Mouse (Mus musculus) neutrophil, adult 5-6 weeks (primary cell): ENCODE measurements around the gene Alg13. TPM values are rescaled to one million over a fixed set of nuclear protein-coding genes. Genes with fewer than 3 reads are reported as not detected.

ENCODE experiments used
- total RNA-seq: library from RNA; stranded (forward); fragments of 200-1000 nt; gene quantifications from 2 replicates; pipeline ENCODE4 v1.2.3, GENCODE M21; 2017

The Alg13 gene
- total RNA-seq, 1 experiment from 2014 or later: 5.0 TPM

Other genes with a start within 250 kb of the Alg13 start
- gene A730046J19Rik, start 164.1 kb upstream of the Alg13 start, total RNA-seq: not detected in 2 replicates
- not detected in 2 replicates for gene Trpc5os, start 138.8 kb downstream of the Alg13 start, total RNA-seq